Mouse (Mus musculus): ENCODE measurements around the gene Slc7a4. TPM values are rescaled to one million over a fixed set of nuclear protein-coding genes. Genes with fewer than 3 reads are reported as not detected.

The Slc7a4 gene
- polyA plus RNA-seq, 1 experiment, result 40.8 TPM

DNA sequence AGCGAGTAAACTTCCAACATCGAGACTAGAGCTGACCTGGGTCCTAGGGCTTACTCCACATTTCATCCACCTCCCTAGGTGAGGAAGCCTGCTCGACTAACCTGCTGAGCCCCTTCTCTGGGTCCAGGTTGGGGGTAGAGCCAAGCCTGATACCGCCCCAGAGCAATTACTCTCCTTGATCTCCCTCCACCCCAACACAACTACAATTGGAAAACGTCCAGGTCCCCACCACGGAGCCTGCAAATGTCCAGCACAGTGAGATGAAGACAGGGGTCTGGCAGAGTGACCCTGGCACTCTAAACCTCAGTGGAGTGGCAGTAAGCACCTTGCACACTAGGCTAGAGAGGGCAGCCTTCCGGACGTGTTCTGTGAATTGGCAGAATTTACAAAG lies 6.2 kb downstream of the Slc7a4 start:
- no peak for DNase-seq
- no peaks in the 10 kb centered on the region for H3K27me3 ChIP-seq (ENCODE audit: control insufficient read depth, insufficient read depth, low read length)
- H3K27ac ChIP-seq (ENCODE audit: insufficient read depth, low read length), result peak overlapping the region; percentile 75; the same call in 1 of the 2 replicates
- H3K4me3 ChIP-seq (replicated peaks; ENCODE audit: insufficient read depth, low read depth, low read length), result peak overlapping the region; percentile 80
- 6% methylated on average over 8 of the region's 8 CpGs for WGBS
- TF ChIP-seq CTCF (IDR thresholded peaks at IDR 0.05; ENCODE audit: borderline replicate concordance, insufficient read depth, low read depth, low read length) (no peak), POLR2A (IDR thresholded peaks at IDR 0.05; ENCODE audit: borderline replicate concordance, insufficient read depth, low read length) (no peak)
- peaks cover 12% of the 10 kb centered on the region; the same call in 1 of the 2 replicates for H3K4me1 ChIP-seq (ENCODE audit: control insufficient read depth, insufficient read depth, low read length)

- Histone ChIP-seq H3K4me1 (ENCODE audit: control insufficient read depth, insufficient read depth, low read length) (peaks cover 12% of the 10 kb centered on the region; the same call in 1 of the 2 replicates), H3K4me3 (replicated peaks; ENCODE audit: insufficient read depth, low read depth, low read length) (peak overlapping the region; percentile 80), H3K27me3 (ENCODE audit: control insufficient read depth, insufficient read depth, low read length) (no peaks in the 10 kb centered on the region), H3K27ac (ENCODE audit: insufficient read depth, low read length) (peak overlapping the region; percentile 75)
- peak; percentile 81 to 83 for DNase-seq
- 4% methylated on average over 45 of the region's 45 CpGs for WGBS
- TF ChIP-seq POLR2A (IDR thresholded peaks at IDR 0.05; ENCODE audit: borderline replicate concordance, insufficient read depth, low read length), result peak; percentile 86
- TF ChIP-seq CTCF (IDR thresholded peaks at IDR 0.05; ENCODE audit: borderline replicate concordance, insufficient read depth, low read depth, low read length), result no peak
Measured at GRCm38 (mm10) chr16:17575870-17576824, 6.9 kb downstream of the Slc7a4 start.

DNA sequence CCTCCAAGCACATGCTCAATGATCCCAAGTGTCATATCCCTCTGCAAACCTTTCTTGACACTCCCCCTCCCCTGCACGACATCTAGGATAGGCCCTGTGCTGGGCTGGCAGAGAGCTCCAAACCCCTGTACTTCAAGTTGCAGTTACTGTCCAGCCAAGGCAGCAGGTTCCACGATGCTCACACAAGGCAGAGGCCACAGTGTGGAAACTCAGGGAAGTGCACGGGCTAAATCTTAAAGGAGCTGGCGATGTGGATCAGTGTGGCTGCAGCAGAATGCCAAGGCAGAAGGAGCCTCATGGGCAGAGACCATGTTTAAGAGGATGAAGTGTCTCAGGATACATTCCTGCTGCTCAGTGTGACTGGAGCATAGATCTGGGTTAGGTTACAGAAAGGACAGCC lies 16.8 kb downstream of the Slc7a4 start:
- no peak overlapping the region for H3K27ac ChIP-seq (ENCODE audit: insufficient read depth, low read length)
- H3K27me3 ChIP-seq (ENCODE audit: control insufficient read depth, insufficient read depth, low read length), result no peaks in the 10 kb centered on the region
- H3K4me1 ChIP-seq (ENCODE audit: control insufficient read depth, insufficient read depth, low read length), result no peaks in the 10 kb centered on the region; the same call in 1 of the 2 replicates
- DNase-seq, result no peak
- no peak for TF ChIP-seq POLR2A (IDR thresholded peaks at IDR 0.05; ENCODE audit: borderline replicate concordance, insufficient read depth, low read length)
- TF ChIP-seq CTCF (IDR thresholded peaks at IDR 0.05; ENCODE audit: borderline replicate concordance, insufficient read depth, low read depth, low read length), result no peak
- no peak overlapping the region for H3K4me3 ChIP-seq (replicated peaks; ENCODE audit: insufficient read depth, low read depth, low read length)
- WGBS, result 11% methylated on average over 4 of the region's 4 CpGs

- WGBS, result 80% methylated on average over 3 of the region's 3 CpGs
- Histone ChIP-seq H3K4me3 (replicated peaks; ENCODE audit: insufficient read depth, low read depth, low read length) (no peak overlapping the region), H3K27me3 (ENCODE audit: control insufficient read depth, insufficient read depth, low read length) (no peaks in the 10 kb centered on the region), H3K27ac (ENCODE audit: insufficient read depth, low read length) (no peak overlapping the region), H3K4me1 (ENCODE audit: control insufficient read depth, insufficient read depth, low read length) (no peaks in the 10 kb centered on the region; the same call in 1 of the 2 replicates)
- no peak for DNase-seq
- TF ChIP-seq CTCF (IDR thresholded peaks at IDR 0.05; ENCODE audit: borderline replicate concordance, insufficient read depth, low read depth, low read length) (no peak), POLR2A (IDR thresholded peaks at IDR 0.05; ENCODE audit: borderline replicate concordance, insufficient read depth, low read length) (no peak)
Measured at GRCm38 (mm10) chr16:17564771-17565170, 18.2 kb downstream of the Slc7a4 start.

GRCm38 (mm10) chr16:17564221-17564620 lies 18.8 kb downstream of the Slc7a4 start:
- Histone ChIP-seq H3K4me1 (ENCODE audit: control insufficient read depth, insufficient read depth, low read length) (no peaks in the 10 kb centered on the region; the same call in 1 of the 2 replicates), H3K4me3 (replicated peaks; ENCODE audit: insufficient read depth, low read depth, low read length) (no peak overlapping the region), H3K27me3 (ENCODE audit: control insufficient read depth, insufficient read depth, low read length) (no peaks in the 10 kb centered on the region), H3K27ac (ENCODE audit: insufficient read depth, low read length) (no peak overlapping the region)
- WGBS, result 62% methylated on average over 2 of the region's 2 CpGs
- TF ChIP-seq POLR2A (IDR thresholded peaks at IDR 0.05; ENCODE audit: borderline replicate concordance, insufficient read depth, low read length) (no peak), CTCF (IDR thresholded peaks at IDR 0.05; ENCODE audit: borderline replicate concordance, insufficient read depth, low read depth, low read length) (no peak)
- DNase-seq, result no peak

DNA sequence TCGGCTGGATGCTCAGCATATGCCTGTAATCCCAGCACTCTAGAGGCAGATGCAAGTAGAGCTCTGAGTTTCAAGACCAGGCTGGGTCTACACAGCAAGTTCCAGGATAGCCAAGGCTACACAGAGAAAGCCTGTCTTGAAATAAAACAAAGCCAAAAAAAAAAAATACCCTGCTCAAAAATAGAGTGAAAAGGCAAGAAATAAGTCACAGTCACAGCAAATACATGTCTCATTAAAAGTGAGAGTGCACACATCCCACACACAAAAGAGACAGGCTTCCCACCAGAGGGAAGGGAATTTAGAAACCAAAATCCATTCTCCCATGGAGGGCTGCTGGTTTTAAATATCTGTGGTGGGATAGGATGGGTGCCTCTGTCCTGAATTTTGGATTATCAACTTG lies 19.4 kb downstream of the Slc7a4 start:
- H3K4me1 ChIP-seq (ENCODE audit: control insufficient read depth, insufficient read depth, low read length), result no peaks in the 10 kb centered on the region; the same call in 1 of the 2 replicates
- TF ChIP-seq CTCF (IDR thresholded peaks at IDR 0.05; ENCODE audit: borderline replicate concordance, insufficient read depth, low read depth, low read length) (no peak), POLR2A (IDR thresholded peaks at IDR 0.05; ENCODE audit: borderline replicate concordance, insufficient read depth, low read length) (no peak)
- no peak for DNase-seq
- H3K27me3 ChIP-seq (ENCODE audit: control insufficient read depth, insufficient read depth, low read length), result no peaks in the 10 kb centered on the region
- no peak overlapping the region for H3K4me3 ChIP-seq (replicated peaks; ENCODE audit: insufficient read depth, low read depth, low read length)
- no peak overlapping the region for H3K27ac ChIP-seq (ENCODE audit: insufficient read depth, low read length)
- WGBS, result 4% methylated on average over 1 of the region's 1 CpGs

DNA sequence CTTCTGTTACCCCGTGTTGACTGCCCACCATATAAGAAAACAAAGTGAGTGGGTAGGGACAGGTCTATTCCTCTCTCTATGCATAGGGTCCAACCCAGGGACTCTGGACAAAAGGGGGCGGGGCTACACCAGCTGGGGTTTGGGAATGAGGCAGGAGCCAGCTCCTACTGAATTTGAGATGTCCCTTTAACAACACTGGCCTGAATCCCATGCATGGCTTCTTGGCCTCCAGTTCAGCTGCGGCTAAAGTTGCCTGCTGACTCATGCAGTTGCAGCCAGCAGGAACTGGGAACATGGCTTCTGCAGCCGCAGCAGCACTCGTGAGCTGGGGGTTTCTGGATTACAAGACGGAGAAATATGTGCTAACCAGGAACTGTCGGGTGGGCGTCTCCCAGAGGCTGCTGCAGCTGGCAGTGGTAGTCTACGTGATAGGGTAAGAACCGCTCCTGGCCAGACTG lies 21.2 kb downstream of the Slc7a4 start, which contains the start of gene P2rx6:
P2rx6 (plus strand) TSS at position 135 of the 458 bp plus-strand sequence.
- no peaks in the 10 kb centered on the region for H3K27me3 ChIP-seq (ENCODE audit: control insufficient read depth, insufficient read depth, low read length)
- no peaks in the 10 kb centered on the region; the same call in 1 of the 2 replicates for H3K4me1 ChIP-seq (ENCODE audit: control insufficient read depth, insufficient read depth, low read length)
- WGBS, result 7% methylated on average over 10 of the region's 10 CpGs
- H3K4me3 ChIP-seq (replicated peaks; ENCODE audit: insufficient read depth, low read depth, low read length), result no peak within 1 kb of the TSS
- TF ChIP-seq POLR2A (IDR thresholded peaks at IDR 0.05; ENCODE audit: borderline replicate concordance, insufficient read depth, low read length) (no peak), CTCF (IDR thresholded peaks at IDR 0.05; ENCODE audit: borderline replicate concordance, insufficient read depth, low read depth, low read length) (no peak)
- no peak within 1 kb of the TSS for H3K27ac ChIP-seq (ENCODE audit: insufficient read depth, low read length)
- no peak for DNase-seq
